Mouse (Mus musculus) adrenal gland, postnatal 10 days (tissue): ENCODE measurements around the gene Nmi. TPM values are rescaled to one million over a fixed set of nuclear protein-coding genes. Genes with fewer than 3 reads are reported as not detected.
A peak's percentile ranks its signal among the peaks of the same experiment; 100 is the strongest.
"Not testable (repeated sequence)": the region's sequence is repeated elsewhere in the genome, so short reads cannot be mapped to it uniquely, and the experiment has no call there.

Source experiments
- DNase-seq: peaks from one replicate; pipeline ENCODE4 v3.0.0; 2021; ENCODE audit warnings: mixed read lengths
- long read RNA-seq, 2 experiments: library from polyadenylated mRNA; stranded (forward); transcript quantifications; one replicate each; pipeline ENCODE4 v2.0.0; 2021
- total RNA-seq, 2 experiments: library from RNA; stranded (reverse); gene quantifications; 2 replicates each; pipeline ENCODE4 v1.2.3; 2021

The Nmi gene
- 10 to 100 TPM; 11.8 to 13.9 TPM for total RNA-seq
- long read RNA-seq, experiment 1, partial matches to known transcripts: 5 of 15 reads
- long read RNA-seq, experiment 1, other reads (novel, unspliced or antisense): 1 of 15 reads
- long read RNA-seq, experiment 2, partial matches to known transcripts: 4 of 15 reads
- long read RNA-seq, experiment 2, other reads (novel, unspliced or antisense): 2 of 15 reads

GRCm38 (mm10) chr2:51973410-51973968 is at the start of gene Nmi:
TSS of gene Nmi (minus strand) at chr2:51973494.
- DNase-seq: peak; percentile 16

- DNase-seq: no peak
Observed at GRCm38 (mm10) chr2:52016361-52016760, 43.1 kb upstream of the Nmi start.

DNA sequence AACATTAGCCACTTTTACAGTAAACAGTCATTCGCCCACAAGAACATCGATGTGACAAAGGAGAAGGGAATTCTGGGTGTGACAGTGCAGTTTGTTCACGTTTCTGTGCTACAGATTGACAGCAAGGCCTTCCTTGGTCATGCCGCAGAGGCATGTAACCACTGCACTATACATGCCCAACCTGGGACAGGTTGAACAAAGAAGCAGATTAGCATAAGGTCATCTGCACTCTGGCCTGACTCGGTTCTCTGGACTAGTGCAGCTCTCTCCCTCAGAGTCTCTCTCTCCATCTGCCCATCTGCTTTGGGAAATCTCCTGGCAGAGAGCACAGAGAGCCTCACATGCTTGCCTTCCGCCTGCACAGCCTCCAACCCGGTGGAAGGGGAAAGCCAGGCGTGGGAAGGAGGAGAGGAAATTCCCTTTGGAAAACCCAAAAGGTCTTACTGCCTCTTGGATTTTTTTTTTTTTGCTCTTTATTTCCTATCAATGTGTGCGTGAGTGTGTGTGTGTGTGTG is 40.1 kb upstream of the Nmi start:
- no peak for DNase-seq

DNA sequence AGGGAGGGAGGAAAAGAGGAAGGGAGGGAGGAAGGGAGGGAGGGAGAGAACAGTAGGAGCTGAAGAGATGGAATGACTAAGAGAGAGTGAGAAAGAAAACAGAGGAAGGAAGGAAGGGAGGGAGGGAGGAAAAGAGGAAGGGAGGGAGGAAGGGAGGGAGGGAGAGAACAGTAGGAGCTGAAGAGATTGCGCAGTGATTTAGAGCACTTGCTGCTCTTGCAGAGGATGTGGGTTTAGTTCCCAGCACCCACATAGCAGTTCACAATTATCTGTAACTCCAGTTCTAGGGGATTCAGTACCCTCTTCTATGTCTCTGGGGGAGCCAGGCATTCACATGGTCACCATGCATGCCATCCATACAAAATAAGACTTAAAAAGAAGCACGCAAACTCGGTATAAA is 38.5 kb upstream of the Nmi start:
- not testable (repeated sequence) for DNase-seq

GRCm38 (mm10) chr2:52006380-52006779 is 33.1 kb upstream of the Nmi start:
- no peak for DNase-seq

- not testable (repeated sequence) for DNase-seq
Observed at GRCm38 (mm10) chr2:52002299-52002698, 29.0 kb upstream of the Nmi start.

- no peak for DNase-seq
Observed at GRCm38 (mm10) chr2:52001521-52001920, 28.2 kb upstream of the Nmi start.

GRCm38 (mm10) chr2:51999996-52000395 is 26.7 kb upstream of the Nmi start:
- no peak for DNase-seq

GRCm38 (mm10) chr2:51991447-51991846 is 18.2 kb upstream of the Nmi start:
- no peak for DNase-seq

- no peak for DNase-seq
Observed at GRCm38 (mm10) chr2:51989559-51989958, 16.3 kb upstream of the Nmi start.

DNA sequence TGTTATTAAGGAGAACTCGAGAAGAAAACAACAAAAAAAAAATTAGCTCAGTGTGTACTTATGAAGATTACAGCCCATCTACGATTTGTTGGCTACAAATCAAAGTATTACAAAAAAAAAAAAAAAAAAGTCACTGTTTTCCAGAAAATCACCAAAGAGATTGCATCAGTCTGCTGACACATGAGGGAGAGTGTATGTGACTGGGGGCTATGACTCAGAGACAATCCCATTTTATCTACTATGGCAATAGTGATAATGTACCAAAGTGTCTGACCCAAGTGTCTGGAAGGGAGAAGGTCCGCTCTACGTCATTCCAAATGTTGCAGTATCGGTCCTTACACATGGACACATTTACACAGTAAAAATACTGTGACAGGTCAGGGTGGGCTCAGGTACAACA is 13.4 kb upstream of the Nmi start:
- no peak for DNase-seq

DNA sequence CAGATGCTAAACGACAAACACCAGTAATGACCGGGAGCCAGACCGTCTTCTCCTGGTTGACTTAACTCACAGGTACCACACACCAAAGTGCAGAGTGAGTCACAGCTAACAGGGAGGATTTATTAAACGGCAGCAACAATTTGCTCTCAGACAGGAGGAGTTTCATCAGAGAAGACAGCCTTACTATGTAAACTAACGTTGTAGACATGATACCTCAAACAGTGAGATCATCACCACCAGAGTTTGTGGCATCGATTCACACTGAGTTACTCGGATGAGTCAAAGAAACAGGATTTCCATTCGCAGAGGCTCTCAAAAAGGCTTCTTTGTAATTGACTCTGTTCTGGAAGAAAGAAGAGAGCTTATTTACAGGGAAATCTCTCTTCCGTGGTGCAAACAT is 12.9 kb upstream of the Nmi start:
- DNase-seq: no peak

- no peak for DNase-seq
Observed at GRCm38 (mm10) chr2:51985241-51985640, 11.9 kb upstream of the Nmi start.

DNA sequence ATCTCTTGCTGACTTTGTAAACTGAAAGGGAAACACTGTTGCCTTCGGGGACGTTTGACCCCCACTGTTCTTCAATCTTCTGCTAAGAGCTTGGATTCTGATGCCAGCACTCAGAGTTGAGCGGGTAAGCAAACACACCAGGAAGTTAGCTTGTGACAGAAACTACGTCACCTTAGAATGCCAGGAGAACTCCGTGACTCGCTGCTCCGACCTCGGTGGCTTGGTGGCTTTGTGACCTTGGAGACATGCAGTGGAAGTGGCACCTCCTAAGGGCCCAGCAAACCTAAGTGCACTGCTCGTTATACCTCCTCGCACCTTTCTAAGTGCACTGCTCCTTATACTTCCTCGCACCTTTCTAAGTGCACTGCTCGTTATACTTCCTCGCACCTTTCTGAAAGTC is 9.0 kb upstream of the Nmi start:
- no peak for DNase-seq

DNA sequence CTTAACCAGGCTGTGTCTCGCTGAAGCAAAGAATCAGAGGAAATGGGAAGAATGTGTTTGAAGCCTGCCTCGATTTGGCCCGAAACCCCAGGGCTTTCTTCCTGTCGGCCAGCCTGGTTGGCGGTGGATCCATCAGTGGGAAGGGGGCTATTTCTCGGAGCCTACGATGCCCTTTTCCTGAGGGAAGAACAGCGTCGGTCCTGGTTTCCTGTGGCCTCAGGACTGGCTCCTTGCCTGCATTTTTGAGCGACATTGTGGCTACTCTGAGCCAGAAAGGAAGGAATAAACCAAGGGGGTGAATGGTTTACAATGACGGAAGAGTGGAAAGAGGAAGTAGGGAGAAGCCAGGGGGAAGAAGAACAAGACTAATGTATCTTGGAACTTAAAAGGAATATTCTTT is 8.3 kb upstream of the Nmi start:
- DNase-seq: peak; percentile 27

- peak; percentile 66 for DNase-seq
Observed at GRCm38 (mm10) chr2:51972641-51973409, 469 bp downstream of the Nmi start.

- DNase-seq: peak; percentile 54
Observed at GRCm38 (mm10) chr2:51972142-51972541, 1.2 kb downstream of the Nmi start.

GRCm38 (mm10) chr2:51970897-51971296 is 2.4 kb downstream of the Nmi start:
- DNase-seq: no peak

DNA sequence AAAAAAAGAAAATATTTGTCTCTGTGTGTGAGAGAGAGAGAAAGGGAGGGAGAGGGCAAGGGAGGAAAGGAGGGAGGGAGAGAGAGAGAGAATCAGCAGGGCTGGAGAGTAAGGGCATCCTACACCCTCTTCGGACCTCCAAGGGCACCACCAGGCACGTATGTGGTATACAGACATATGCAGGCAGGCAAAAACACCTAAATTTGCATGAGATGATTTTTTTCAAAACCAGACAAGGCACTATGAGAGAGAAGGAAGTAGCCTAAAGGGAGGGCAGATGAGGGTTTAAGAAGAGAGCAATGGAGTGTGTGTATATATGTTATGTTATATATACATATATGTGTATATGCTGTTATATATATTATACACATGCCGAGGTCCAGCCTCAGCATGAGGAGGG is 6.0 kb downstream of the Nmi start:
- no peak for DNase-seq

- no peak for DNase-seq
Observed at GRCm38 (mm10) chr2:51953648-51954204, 19.6 kb downstream of the Nmi start.

GRCm38 (mm10) chr2:51950876-51951275 is 22.4 kb downstream of the Nmi start:
- no peak for DNase-seq

- DNase-seq: no peak
Observed at GRCm38 (mm10) chr2:51948105-51948830, 25.0 kb downstream of the Nmi start.
